Mouse (Mus musculus): ENCODE measurements around the gene Capn12. TPM values are rescaled to one million over a fixed set of nuclear protein-coding genes. Genes with fewer than 3 reads are reported as not detected.
"Not testable (repeated sequence)": the region's sequence is repeated elsewhere in the genome, so short reads cannot be mapped to it uniquely, and the experiment has no call there.

Gene Capn12
- total RNA-seq, 1 experiment = 2.1 TPM

DNA sequence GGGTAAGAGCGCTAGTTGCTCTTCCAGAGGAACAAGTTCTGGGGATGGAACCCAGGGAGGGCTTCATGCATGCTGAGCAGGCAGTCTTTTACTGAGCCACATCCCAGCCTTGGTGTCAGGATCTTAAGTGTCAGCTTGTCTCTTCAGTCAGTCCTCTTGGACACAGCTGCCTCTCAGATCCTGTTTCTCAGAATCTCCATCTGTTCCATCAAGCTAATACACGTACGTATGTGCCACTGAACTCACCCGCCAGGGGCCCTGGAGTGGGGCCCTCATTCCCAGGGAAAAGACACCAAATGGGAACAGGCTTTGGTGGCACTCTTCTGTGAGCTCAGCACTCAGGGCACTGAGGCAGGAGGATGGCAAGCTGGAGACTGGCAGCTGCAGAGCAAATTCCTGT lies 3.4 kb upstream of the Capn12 start:
- Histone ChIP-seq H3K4me1 (ENCODE audit: control insufficient read depth in 2 of 2, insufficient read depth in 2 of 2, low read length in 2 of 2, poor library complexity in 1 of 2) (peaks cover 0 to 24% of the 10 kb centered on the region in 2 experiments; a peak in 2 of 4 replicates), H3K9ac (ENCODE audit: insufficient read depth, low read depth, low read length, poor library complexity, severe bottlenecking) (no peak overlapping the region), H3K4me3 (ENCODE audit: insufficient read depth in 1 of 2, low read depth in 1 of 2, low read length in 2 of 2, poor library complexity in 1 of 2, severe bottlenecking in 1 of 2) (no peak overlapping the region), H3K9me3 (ENCODE audit: control insufficient read depth, insufficient read depth, low read depth, low read length) (no peaks in the 10 kb centered on the region), H3K36me3 (ENCODE audit: control insufficient read depth, insufficient read depth, low read length, poor library complexity, severe bottlenecking) (no peaks in the 10 kb centered on the region), H3K27ac (ENCODE audit: insufficient read depth, low read depth, low read length, poor library complexity, severe bottlenecking) (no peak overlapping the region)
- DNase-seq (ENCODE audit: low read depth, low spot score) = no peak
- TF ChIP-seq CHD2 (IDR thresholded peaks at IDR 0.05; ENCODE audit: low read depth, low read length) (no peak), MAFK (IDR thresholded peaks at IDR 0.05; ENCODE audit: insufficient read depth, low read depth, low read length) (no peak), HCFC1 (IDR thresholded peaks at IDR 0.05; ENCODE audit: borderline replicate concordance, insufficient read depth, low read length) (no peak), ZNF384 (IDR thresholded peaks at IDR 0.05; ENCODE audit: low read depth, low read length) (no peak), ZC3H11A (IDR thresholded peaks at IDR 0.05; ENCODE audit: borderline replicate concordance, low read depth, low read length) (no peak)
- in situ Hi-C loops (cut with MboI; ENCODE audit: low sequenced_read_pairs in 2 of 2, unreplicated experiment in 2 of 2) = no loop called here

DNA sequence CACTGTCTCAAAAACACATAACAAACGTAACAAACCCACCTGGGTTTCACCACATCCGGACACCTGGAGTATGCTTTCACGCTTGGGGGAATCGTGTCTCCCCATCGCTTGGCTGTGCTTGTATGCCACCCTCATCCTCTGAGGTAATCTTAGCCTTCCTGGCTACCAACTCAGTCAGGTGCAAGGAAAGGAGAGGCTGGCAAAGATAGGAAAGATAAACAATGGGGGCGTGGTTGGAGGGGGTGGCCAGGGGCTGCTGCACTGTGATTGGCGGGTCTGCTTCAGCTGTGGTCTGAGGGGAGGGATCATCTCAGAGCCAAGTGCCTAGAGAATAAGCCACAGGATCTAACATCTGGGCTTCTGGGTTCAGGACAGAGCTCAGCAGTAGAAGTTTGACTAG lies 1.6 kb upstream of the Capn12 start:
- TF ChIP-seq ZNF384 (IDR thresholded peaks at IDR 0.05; ENCODE audit: low read depth, low read length) (no peak), MAFK (IDR thresholded peaks at IDR 0.05; ENCODE audit: insufficient read depth, low read depth, low read length) (no peak), HCFC1 (IDR thresholded peaks at IDR 0.05; ENCODE audit: borderline replicate concordance, insufficient read depth, low read length) (no peak), ZC3H11A (IDR thresholded peaks at IDR 0.05; ENCODE audit: borderline replicate concordance, low read depth, low read length) (no peak), CHD2 (IDR thresholded peaks at IDR 0.05; ENCODE audit: low read depth, low read length) (no peak)
- DNase-seq (ENCODE audit: low read depth, low spot score) = peak; percentile 56
- Histone ChIP-seq H3K36me3 (ENCODE audit: control insufficient read depth, insufficient read depth, low read length, poor library complexity, severe bottlenecking) (no peaks in the 10 kb centered on the region; the same call in 1 of the 2 replicates), H3K4me1 (ENCODE audit: control insufficient read depth in 2 of 2, insufficient read depth in 2 of 2, low read length in 2 of 2, poor library complexity in 1 of 2) (peaks cover 0 to 24% of the 10 kb centered on the region in 2 experiments; a peak in 2 of 4 replicates), H3K9me3 (ENCODE audit: control insufficient read depth, insufficient read depth, low read depth, low read length) (no peaks in the 10 kb centered on the region), H3K27ac (ENCODE audit: insufficient read depth, low read depth, low read length, poor library complexity, severe bottlenecking) (no peak overlapping the region), H3K9ac (ENCODE audit: insufficient read depth, low read depth, low read length, poor library complexity, severe bottlenecking) (no peak overlapping the region), H3K4me3 (ENCODE audit: insufficient read depth in 1 of 2, low read depth in 1 of 2, low read length in 2 of 2, poor library complexity in 1 of 2, severe bottlenecking in 1 of 2) (no peak overlapping the region)
- in situ Hi-C loops (cut with MboI; ENCODE audit: low sequenced_read_pairs in 2 of 2, unreplicated experiment in 2 of 2) = no loop called here

GRCm38 (mm10) chr7:28880554-28880953 lies 668 bp upstream of the Capn12 start:
- TF ChIP-seq HCFC1 (IDR thresholded peaks at IDR 0.05; ENCODE audit: borderline replicate concordance, insufficient read depth, low read length) (no peak), CHD2 (IDR thresholded peaks at IDR 0.05; ENCODE audit: low read depth, low read length) (no peak), ZC3H11A (IDR thresholded peaks at IDR 0.05; ENCODE audit: borderline replicate concordance, low read depth, low read length) (no peak), ZNF384 (IDR thresholded peaks at IDR 0.05; ENCODE audit: low read depth, low read length) (no peak), MAFK (IDR thresholded peaks at IDR 0.05; ENCODE audit: insufficient read depth, low read depth, low read length) (no peak)
- Histone ChIP-seq H3K4me1 (ENCODE audit: control insufficient read depth in 2 of 2, insufficient read depth in 2 of 2, low read length in 2 of 2, poor library complexity in 1 of 2) (peaks cover 0 to 24% of the 10 kb centered on the region in 2 experiments; a peak in 2 of 4 replicates), H3K27ac (ENCODE audit: insufficient read depth, low read depth, low read length, poor library complexity, severe bottlenecking) (no peak overlapping the region), H3K9ac (ENCODE audit: insufficient read depth, low read depth, low read length, poor library complexity, severe bottlenecking) (no peak overlapping the region), H3K9me3 (ENCODE audit: control insufficient read depth, insufficient read depth, low read depth, low read length) (no peaks in the 10 kb centered on the region), H3K36me3 (ENCODE audit: control insufficient read depth, insufficient read depth, low read length, poor library complexity, severe bottlenecking) (no peaks in the 10 kb centered on the region; the same call in 1 of the 2 replicates), H3K4me3 (ENCODE audit: insufficient read depth in 1 of 2, low read depth in 1 of 2, low read length in 2 of 2, poor library complexity in 1 of 2, severe bottlenecking in 1 of 2) (no peak overlapping the region)
- in situ Hi-C loops (cut with MboI; ENCODE audit: low sequenced_read_pairs in 2 of 2, unreplicated experiment in 2 of 2) = no loop called here
- no peak for DNase-seq (ENCODE audit: low read depth, low spot score)

DNA sequence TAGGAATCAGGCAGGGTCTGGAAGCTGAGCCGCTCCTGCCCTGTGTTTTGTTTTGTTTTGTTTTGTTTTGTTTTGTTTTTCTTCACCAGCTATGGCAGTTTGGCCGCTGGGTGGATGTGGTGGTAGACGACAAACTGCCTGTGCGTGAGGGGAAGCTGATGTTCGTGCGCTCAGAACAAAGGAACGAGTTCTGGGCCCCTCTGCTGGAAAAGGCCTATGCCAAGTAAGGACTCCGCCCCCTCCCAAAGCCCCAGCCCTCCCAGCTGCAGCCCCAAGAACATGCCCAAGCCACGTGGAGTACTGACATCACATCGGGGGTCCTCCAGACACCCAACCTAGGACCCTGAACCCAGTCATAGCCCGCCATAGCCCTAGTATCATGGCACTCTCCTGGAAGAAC lies 1.8 kb downstream of the Capn12 start:
- TF ChIP-seq MAFK (IDR thresholded peaks at IDR 0.05; ENCODE audit: insufficient read depth, low read depth, low read length) (no peak), ZC3H11A (IDR thresholded peaks at IDR 0.05; ENCODE audit: borderline replicate concordance, low read depth, low read length) (no peak), HCFC1 (IDR thresholded peaks at IDR 0.05; ENCODE audit: borderline replicate concordance, insufficient read depth, low read length) (no peak), ZNF384 (IDR thresholded peaks at IDR 0.05; ENCODE audit: low read depth, low read length) (no peak), CHD2 (IDR thresholded peaks at IDR 0.05; ENCODE audit: low read depth, low read length) (no peak)
- Histone ChIP-seq H3K4me1 (ENCODE audit: control insufficient read depth in 2 of 2, insufficient read depth in 2 of 2, low read length in 2 of 2, poor library complexity in 1 of 2) (peaks cover 0 to 24% of the 10 kb centered on the region in 2 experiments; a peak in 2 of 4 replicates), H3K27ac (ENCODE audit: insufficient read depth, low read depth, low read length, poor library complexity, severe bottlenecking) (no peak overlapping the region), H3K4me3 (ENCODE audit: insufficient read depth in 1 of 2, low read depth in 1 of 2, low read length in 2 of 2, poor library complexity in 1 of 2, severe bottlenecking in 1 of 2) (no peak overlapping the region), H3K36me3 (ENCODE audit: control insufficient read depth, insufficient read depth, low read length, poor library complexity, severe bottlenecking) (no peaks in the 10 kb centered on the region; the same call in 1 of the 2 replicates), H3K9ac (ENCODE audit: insufficient read depth, low read depth, low read length, poor library complexity, severe bottlenecking) (no peak overlapping the region), H3K9me3 (ENCODE audit: control insufficient read depth, insufficient read depth, low read depth, low read length) (no peaks in the 10 kb centered on the region)
- no peak for DNase-seq (ENCODE audit: low read depth, low spot score)
- in situ Hi-C loops (cut with MboI; ENCODE audit: low sequenced_read_pairs in 2 of 2, unreplicated experiment in 2 of 2) = no loop called here

DNA sequence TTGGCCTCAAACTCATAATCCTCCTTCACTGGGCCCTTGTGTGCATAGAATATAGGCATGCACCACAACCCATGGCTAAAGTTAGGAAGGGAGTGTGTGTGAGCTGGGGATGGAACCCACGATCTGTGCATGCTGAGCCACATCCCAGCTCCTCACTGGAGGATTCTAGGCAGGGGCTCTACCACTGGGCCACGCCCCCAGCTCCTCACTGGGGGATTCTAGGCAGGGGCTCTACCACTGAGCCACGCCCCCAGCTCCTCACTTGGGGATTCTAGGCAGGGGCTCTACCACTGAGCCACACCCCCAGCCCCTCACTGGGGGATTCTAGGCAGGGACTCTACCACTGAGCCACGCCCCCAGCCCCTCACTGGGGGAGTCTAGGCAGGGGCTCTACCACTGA lies 2.5 kb downstream of the Capn12 start:
- H3K4me3 ChIP-seq (ENCODE audit: insufficient read depth in 1 of 2, low read depth in 1 of 2, low read length in 2 of 2, poor library complexity in 1 of 2, severe bottlenecking in 1 of 2); DNase-seq (ENCODE audit: low read depth, low spot score); in situ Hi-C loops (cut with MboI; ENCODE audit: low sequenced_read_pairs in 2 of 2, unreplicated experiment in 2 of 2); H3K36me3 ChIP-seq (ENCODE audit: control insufficient read depth, insufficient read depth, low read length, poor library complexity, severe bottlenecking); H3K27ac ChIP-seq (ENCODE audit: insufficient read depth, low read depth, low read length, poor library complexity, severe bottlenecking); H3K9me3 ChIP-seq (ENCODE audit: control insufficient read depth, insufficient read depth, low read depth, low read length); H3K9ac ChIP-seq (ENCODE audit: insufficient read depth, low read depth, low read length, poor library complexity, severe bottlenecking): not testable (repeated sequence)
- peaks cover 0 to 24% of the 10 kb centered on the region in 2 experiments; a peak in 2 of 4 replicates for H3K4me1 ChIP-seq (ENCODE audit: control insufficient read depth in 2 of 2, insufficient read depth in 2 of 2, low read length in 2 of 2, poor library complexity in 1 of 2)

Measured in ES-E14 (cell line).